Mouse (Mus musculus): ENCODE measurements around the gene Dcaf6.

- no peak for TF ChIP-seq CTCF (IDR thresholded peaks at IDR 0.05; ENCODE audit: low read depth, low read length)
- TF ChIP-seq POLR2A (IDR thresholded peaks at IDR 0.05; ENCODE audit: borderline replicate concordance, low read depth, low read length): no peak
These were observed 73.8 kb downstream of the Dcaf6 start for GRCm38 (mm10) chr1:165386525-165386923.
